Mouse (Mus musculus) MEL (cell line): ENCODE results near the gene U2af1l4. TPM values are rescaled to one million over a fixed set of nuclear protein-coding genes. Genes with fewer than 3 reads are reported as not detected.
A peak's percentile ranks its signal among the peaks of the same experiment; 100 is the strongest.

Experiments used
- DNase-seq: peaks from one replicate; pipeline ENCODE4 v3.0.0; 2011; ENCODE audit warnings: low read depth, low spot score
- H3K27ac ChIP-seq: 2 replicates; pipeline ENCODE4 v1.5.1; 2012; ENCODE audit warnings: low read depth, mild to moderate bottlenecking, control low read depth, low read length, moderate library complexity; ENCODE audit not compliant: control insufficient read depth
- H3K27me3 ChIP-seq, 2 experiments: fragments of 150-350 bp in 1 of 2; sonication (generic) in 1 of 2; 2 replicates each; pipeline ENCODE4 v1.6.1; 2012; ENCODE audit warnings: low read length in 2 of 2, mild to moderate bottlenecking in 2 of 2, improper control_type of control experiment in 1 of 2, moderate library complexity in 1 of 2; ENCODE audit not compliant: insufficient read depth in 2 of 2, control insufficient read depth in 1 of 2
- H3K36me3 ChIP-seq, 2 experiments: 2 replicates each; pipeline ENCODE4 v1.6.1; 2012 to 2014; ENCODE audit warnings: low read length in 2 of 2, improper control_type of control experiment in 1 of 2, inconsistent platforms in 1 of 2, mild to moderate bottlenecking in 1 of 2; ENCODE audit not compliant: insufficient read depth in 2 of 2, control insufficient read depth in 1 of 2
- H3K4me1 ChIP-seq, 2 experiments: fragments of 150-350 bp in 1 of 2; sonication (generic) in 1 of 2; 2 replicates each; pipeline ENCODE4 v1.6.1; 2012; ENCODE audit warnings: low read length in 2 of 2, improper control_type of control experiment in 1 of 2, mild to moderate bottlenecking in 1 of 2; ENCODE audit not compliant: insufficient read depth in 2 of 2, control insufficient read depth in 1 of 2
- H3K4me3 ChIP-seq, 2 experiments: fragments of 150-350 bp in 1 of 2; sonication (generic) in 1 of 2; 2 replicates each; pipeline ENCODE4 v1.5.1; 2012; ENCODE audit warnings: low read depth in 2 of 2, low read length in 2 of 2, mild to moderate bottlenecking in 2 of 2, moderate library complexity in 2 of 2, control low read depth in 1 of 2, improper control_type of control experiment in 1 of 2; ENCODE audit not compliant: control insufficient read depth in 1 of 2, insufficient read depth in 1 of 2
- H3K79me2 ChIP-seq: 2 replicates; pipeline ENCODE4 v1.6.1; 2012; ENCODE audit warnings: mild to moderate bottlenecking, low read length, moderate library complexity; ENCODE audit not compliant: control insufficient read depth, poor library complexity, insufficient read depth
- H3K9ac ChIP-seq: 2 replicates; pipeline ENCODE4 v1.6.1; 2012; ENCODE audit warnings: low read depth, mild to moderate bottlenecking, control low read depth, low read length, moderate library complexity; ENCODE audit not compliant: control insufficient read depth, poor library complexity, severe bottlenecking
- H3K9me3 ChIP-seq: fragments of 150-350 bp; sonication (generic); replicated peaks from 2 replicates; pipeline ENCODE4 v1.6.1; 2012; ENCODE audit warnings: mild to moderate bottlenecking, low read length, improper control_type of control experiment, moderate library complexity; ENCODE audit not compliant: insufficient read depth
- BHLHE40 ChIP-seq: IDR thresholded peaks from 2 replicates; pipeline ENCODE4 v1.6.1; 2012; ENCODE audit warnings: low read depth, mild to moderate bottlenecking, inconsistent platforms, low read length, improper control_type of control experiment, borderline replicate concordance
- CHD1 ChIP-seq: IDR thresholded peaks from 2 replicates; pipeline ENCODE4 v1.6.1; 2012; ENCODE audit warnings: low read depth, mild to moderate bottlenecking, inconsistent platforms, low read length, improper control_type of control experiment
- CHD2 ChIP-seq: IDR thresholded peaks from 2 replicates; pipeline ENCODE4 v1.6.1; 2011; ENCODE audit warnings: low read length, improper control_type of control experiment
- CTCF ChIP-seq, 3 experiments: IDR thresholded peaks in 2 of 3; conservative IDR thresholded peaks in 1 of 3; 2 replicates each; pipeline ENCODE4 v1.5.1; 2011 to 2012; ENCODE audit warnings: low read length in 3 of 3, low read depth in 2 of 3, mild to moderate bottlenecking in 2 of 3, improper control_type of control experiment in 1 of 3, inconsistent platforms in 1 of 3, mixed read lengths in 1 of 3, moderate library complexity in 1 of 3; ENCODE audit not compliant: control insufficient read depth in 1 of 3, insufficient read depth in 1 of 3, poor library complexity in 1 of 3, severe bottlenecking in 1 of 3
- E2F4 ChIP-seq: IDR thresholded peaks from 2 replicates; pipeline ENCODE4 v1.6.1; 2011; ENCODE audit warnings: low read depth, low read length, improper control_type of control experiment, borderline replicate concordance
- ELF1 ChIP-seq: IDR thresholded peaks from 2 replicates; pipeline ENCODE4 v1.6.1; 2014; ENCODE audit warnings: low read depth, mild to moderate bottlenecking, inconsistent platforms, low read length, improper control_type of control experiment, moderate library complexity
- EP300 ChIP-seq, 2 experiments: IDR thresholded peaks; 2 replicates each; pipeline ENCODE4 v1.6.1; 2011; ENCODE audit warnings: improper control_type of control experiment in 2 of 2, low read length in 2 of 2, low read depth in 1 of 2, mild to moderate bottlenecking in 1 of 2
- ETS1 ChIP-seq: IDR thresholded peaks from 2 replicates; pipeline ENCODE4 v1.6.1; 2012; ENCODE audit warnings: low read depth, mild to moderate bottlenecking, inconsistent platforms, low read length, improper control_type of control experiment, moderate library complexity
- GABPA ChIP-seq: IDR thresholded peaks from 2 replicates; pipeline ENCODE4 v1.6.1; 2012; ENCODE audit warnings: low read depth, mild to moderate bottlenecking, inconsistent platforms, low read length, improper control_type of control experiment, moderate library complexity
- GATA1 ChIP-seq: IDR thresholded peaks from 2 replicates; pipeline ENCODE4 v1.6.1; 2011; ENCODE audit warnings: low read depth, low read length, improper control_type of control experiment
- JUND ChIP-seq: IDR thresholded peaks from 2 replicates; pipeline ENCODE4 v1.6.1; 2011; ENCODE audit warnings: low read depth, mild to moderate bottlenecking, improper control_type of control experiment, low read length
- KAT2A ChIP-seq: conservative IDR thresholded peaks from 2 replicates; pipeline ENCODE4 v1.6.1; 2012; ENCODE audit warnings: low read depth, low read length, improper control_type of control experiment, inconsistent platforms
- MAFK ChIP-seq: IDR thresholded peaks from 2 replicates; pipeline ENCODE4 v1.6.1; 2011; ENCODE audit warnings: low read depth, mild to moderate bottlenecking, low read length, improper control_type of control experiment, borderline replicate concordance
- MAX ChIP-seq: IDR thresholded peaks from 2 replicates; pipeline ENCODE4 v1.6.1; 2011; ENCODE audit warnings: low read length, improper control_type of control experiment
- MAZ ChIP-seq: IDR thresholded peaks from 2 replicates; pipeline ENCODE4 v1.6.1; 2012; ENCODE audit warnings: low read depth, mild to moderate bottlenecking, inconsistent platforms, low read length, improper control_type of control experiment
- MEF2A ChIP-seq: IDR thresholded peaks from 2 replicates; pipeline ENCODE4 v1.6.1; 2014; ENCODE audit warnings: low read depth, mild to moderate bottlenecking, inconsistent platforms, low read length, improper control_type of control experiment; ENCODE audit not compliant: poor library complexity, insufficient replicate concordance, severe bottlenecking; ENCODE audit errors: extremely low read depth
- MXI1 ChIP-seq: IDR thresholded peaks from 2 replicates; pipeline ENCODE4 v1.6.1; 2011; ENCODE audit warnings: mild to moderate bottlenecking, low read depth, low read length, improper control_type of control experiment
- MYB ChIP-seq: IDR thresholded peaks from 2 replicates; pipeline ENCODE4 v1.6.1; 2011; ENCODE audit warnings: mild to moderate bottlenecking, low read depth, low read length, improper control_type of control experiment
- NELFE ChIP-seq: IDR thresholded peaks from 2 replicates; pipeline ENCODE4 v1.6.1; 2011; ENCODE audit warnings: low read depth, low read length, improper control_type of control experiment
- NRF1 ChIP-seq: IDR thresholded peaks from 2 replicates; pipeline ENCODE4 v1.6.1; 2014; ENCODE audit warnings: low read depth, mild to moderate bottlenecking, inconsistent platforms, low read length, improper control_type of control experiment, moderate library complexity; ENCODE audit not compliant: poor library complexity, insufficient read depth, severe bottlenecking
- POLR2A ChIP-seq, 2 experiments: IDR thresholded peaks; 2 replicates each; pipeline ENCODE4 v1.6.1; 2011 to 2012; ENCODE audit warnings: low read length in 2 of 2, mild to moderate bottlenecking in 2 of 2, control low read depth in 1 of 2, improper control_type of control experiment in 1 of 2, low read depth in 1 of 2, moderate library complexity in 1 of 2; ENCODE audit not compliant: control insufficient read depth in 1 of 2, insufficient read depth in 1 of 2, poor library complexity in 1 of 2
- POLR2AphosphoS2 ChIP-seq: IDR thresholded peaks from 2 replicates; pipeline ENCODE4 v1.6.1; 2011; ENCODE audit warnings: low read length, improper control_type of control experiment
- POLR2AphosphoS5 ChIP-seq: IDR thresholded peaks from 2 replicates; pipeline ENCODE4 v1.6.1; 2012; ENCODE audit warnings: low read depth, borderline replicate concordance, mild to moderate bottlenecking, inconsistent platforms, low read length, moderate library complexity, mixed read lengths
- RAD21 ChIP-seq: IDR thresholded peaks from 2 replicates; pipeline ENCODE4 v1.6.1; 2011; ENCODE audit warnings: mild to moderate bottlenecking, low read depth, low read length, improper control_type of control experiment
- RCOR1 ChIP-seq: IDR thresholded peaks from 2 replicates; pipeline ENCODE4 v1.6.1; 2012; ENCODE audit warnings: low read depth, mild to moderate bottlenecking, inconsistent platforms, low read length, improper control_type of control experiment
- SIN3A ChIP-seq: IDR thresholded peaks from 2 replicates; pipeline ENCODE4 v1.6.1; 2012; ENCODE audit warnings: low read length, improper control_type of control experiment, inconsistent platforms
- SMC3 ChIP-seq: IDR thresholded peaks from 2 replicates; pipeline ENCODE4 v1.6.1; 2011; ENCODE audit warnings: low read depth, low read length, improper control_type of control experiment
- TAL1 ChIP-seq: IDR thresholded peaks from 2 replicates; pipeline ENCODE4 v1.6.1; 2012; ENCODE audit warnings: mild to moderate bottlenecking, inconsistent platforms, low read length, moderate library complexity, mixed read lengths
- TBP ChIP-seq: IDR thresholded peaks from 2 replicates; pipeline ENCODE4 v1.8.0; 2011; ENCODE audit warnings: low read depth, low read length, improper control_type of control experiment
- UBTF ChIP-seq: IDR thresholded peaks from 2 replicates; pipeline ENCODE4 v1.6.1; 2012; ENCODE audit warnings: low read depth, mild to moderate bottlenecking, inconsistent platforms, low read length, improper control_type of control experiment, moderate library complexity, borderline replicate concordance; ENCODE audit not compliant: insufficient read depth
- USF1 ChIP-seq: IDR thresholded peaks from 2 replicates; pipeline ENCODE4 v1.6.1; 2014; ENCODE audit warnings: low read depth, mild to moderate bottlenecking, inconsistent platforms, low read length, improper control_type of control experiment, moderate library complexity
- USF2 ChIP-seq, 2 experiments: IDR thresholded peaks; 2 replicates each; pipeline ENCODE4 v1.6.1; 2011 to 2012; ENCODE audit warnings: improper control_type of control experiment in 2 of 2, low read length in 2 of 2, borderline replicate concordance in 1 of 2, inconsistent platforms in 1 of 2, low read depth in 1 of 2, mild to moderate bottlenecking in 1 of 2; ENCODE audit not compliant: insufficient read depth in 1 of 2
- ZC3H11A ChIP-seq: IDR thresholded peaks from 2 replicates; pipeline ENCODE4 v1.6.1; 2012; ENCODE audit warnings: low read depth, mild to moderate bottlenecking, inconsistent platforms, low read length, improper control_type of control experiment
- ZKSCAN1 ChIP-seq: IDR thresholded peaks from 2 replicates; pipeline ENCODE4 v1.6.1; 2012; ENCODE audit warnings: low read depth, mild to moderate bottlenecking, inconsistent platforms, low read length, improper control_type of control experiment, moderate library complexity
- ZNF384 ChIP-seq: IDR thresholded peaks from 2 replicates; pipeline ENCODE4 v1.6.1; 2012; ENCODE audit warnings: low read depth, mild to moderate bottlenecking, inconsistent platforms, low read length, improper control_type of control experiment
- polyA plus RNA-seq, 2 experiments: library from polyadenylated mRNA; stranded (reverse) in 1 of 2; unstranded in 1 of 2; fragments of >175 nt in 1 of 2; fragments of >200 nt in 1 of 2; gene quantifications; 2 replicates each; pipeline versions ENCODE4 v1.2.1 to v1.2.4; 2012; ENCODE audit warnings: low replicate concordance in 2 of 2, low read depth in 1 of 2; ENCODE audit not compliant: insufficient read length in 2 of 2, insufficient read depth in 1 of 2, missing spikeins in 1 of 2
- total RNA-seq: library from RNA; depleted of rRNA; stranded (reverse); fragments of 300-350 nt; gene quantifications from 2 replicates; pipeline ENCODE4 v1.2.3, GENCODE M21; 2012

The U2af1l4 gene
- total and polyA plus RNA-seq, 3 experiments, result 72.5 to 74.2 TPM; not detected in 1

DNA sequence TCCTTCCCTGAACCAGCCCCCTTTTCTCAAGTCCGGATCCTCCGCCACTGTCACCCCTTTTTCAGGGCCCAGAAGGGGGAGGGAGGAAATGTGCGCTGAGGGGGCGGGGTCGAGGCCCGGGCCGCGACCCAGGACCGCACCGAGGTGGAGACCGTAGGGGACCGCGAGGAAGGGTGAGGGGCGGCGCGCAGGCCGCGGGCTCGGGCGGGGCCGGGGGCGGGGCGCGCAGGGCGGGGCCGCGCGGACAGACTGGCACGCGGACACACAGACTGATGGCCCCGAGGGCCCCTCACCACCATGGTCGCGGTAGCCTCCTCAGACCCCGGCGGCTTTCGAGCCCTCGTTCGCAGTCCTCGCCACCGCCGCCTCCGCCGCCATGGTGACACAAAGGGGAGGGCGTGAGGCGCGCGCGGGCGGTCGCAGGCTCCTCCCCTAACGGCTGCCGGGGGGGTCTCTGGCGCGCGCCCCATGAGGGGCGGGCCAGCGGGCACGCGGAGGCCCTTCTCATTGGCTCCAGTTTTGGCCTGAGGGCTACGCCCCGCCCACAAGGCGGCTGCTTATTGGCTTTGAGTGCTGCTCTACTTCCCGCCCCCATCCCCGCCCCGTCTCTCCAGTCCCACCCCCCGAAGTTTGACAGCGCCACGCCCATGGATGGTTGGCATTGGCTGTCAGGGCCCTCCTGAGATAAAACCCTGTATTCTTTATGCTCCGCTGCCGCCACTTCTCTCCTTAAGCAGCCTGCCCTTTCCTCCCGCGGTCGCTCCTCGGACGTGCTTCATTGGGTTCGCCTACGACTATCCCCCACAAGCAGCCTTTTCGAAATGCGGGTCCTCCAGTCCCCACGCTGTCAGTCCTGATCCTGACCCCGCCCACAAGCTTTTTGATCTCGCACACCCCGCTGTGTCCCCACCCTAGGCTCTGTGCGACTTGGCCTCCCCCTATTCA lies 28.2 kb upstream of the U2af1l4 start, which contains the start of gene Arhgap33:
Gene Arhgap33, minus strand, starts transcription at position 428 of the 945 bp plus-strand sequence.
- peak; percentile 98 for DNase-seq
- peaks cover 0 to 15% of the 10 kb centered on the region in 2 experiments; a peak in 2 of 4 replicates for H3K4me1 ChIP-seq
- H3K27me3 ChIP-seq, result no peaks in the 10 kb centered on the region
- H3K9me3 ChIP-seq, result no peaks in the 10 kb centered on the region
- H3K79me2 ChIP-seq, result no peaks in the 10 kb centered on the region; the same call in 1 of the 2 replicates
- H3K9ac ChIP-seq, result peak within 1 kb of the TSS; percentile 92
- peaks cover 0 to 13% of the 10 kb centered on the region in 2 experiments; a peak in 2 of 4 replicates for H3K36me3 ChIP-seq
- peak within 1 kb of the TSS; percentile 85 to 96 for H3K4me3 ChIP-seq
- peak within 1 kb of the TSS; percentile 82 for H3K27ac ChIP-seq
- TF ChIP-seq SMC3 (no peak), MAFK (no peak), ZC3H11A (no peak), GATA1 (no peak), MAZ (peak; percentile 95; the same call in 1 of the 2 replicates), E2F4 (no peak), RAD21 (no peak), USF2 (IDR thresholded peaks at IDR 0.05; ENCODE audit: borderline replicate concordance in 1 of 2, insufficient read depth in 1 of 2, low read depth in 1 of 2, low read length in 2 of 2) (no peak), NRF1 (0 out of 2 replicates have a peak, but pooled peaks have one; percentile 21), MXI1 (peak; percentile 59), ZNF384 (no peak), RCOR1 (no peak), BHLHE40 (0 out of 2 replicates have a peak, but pooled peaks have one; percentile 2), POLR2AphosphoS2 (no peak), CHD1 (no peak), TAL1 (no peak), ZKSCAN1 (no peak), POLR2A (IDR thresholded peaks at IDR 0.05; ENCODE audit: control insufficient read depth in 1 of 2, insufficient read depth in 1 of 2, low read depth in 1 of 2, low read length in 2 of 2, poor library complexity in 1 of 2) (peak in 1 of 2 experiments; percentile 75; a peak in 2 of 4 replicates), CHD2 (no peak), EP300 (IDR thresholded peaks at IDR 0.05; ENCODE audit: low read depth in 1 of 2, low read length in 2 of 2) (peak; percentile 26 to 55; a peak in 2 of 4 replicates), CTCF (IDR thresholded peaks at IDR 0.05 in 2 of 3, conservative IDR thresholded peaks at IDR 0.05 in 1 of 3; ENCODE audit: control insufficient read depth in 1 of 3, insufficient read depth in 1 of 3, low read depth in 2 of 3, low read length in 3 of 3, poor library complexity in 1 of 3, severe bottlenecking in 1 of 3) (no peak), ETS1 (no peak), KAT2A (no peak), GABPA (no peak), POLR2AphosphoS5 (no peak), MYB (peak; percentile 82), ELF1 (peak; percentile 17; the same call in 1 of the 2 replicates), MEF2A (no peak), NELFE (peak; percentile 53), SIN3A (peak; percentile 69), TBP (peak; percentile 38; the same call in 1 of the 2 replicates), MAX (peak; percentile 68), USF1 (peak; percentile 31; the same call in 1 of the 2 replicates), JUND (no peak), UBTF (no peak)
